Mouse (Mus musculus): ENCODE data around the gene Wdr26. TPM values are rescaled to one million over a fixed set of nuclear protein-coding genes. Genes with fewer than 3 reads are reported as not detected.

Wdr26 gene
- polyA plus RNA-seq, 1 experiment from 2014 or later = 43.6 TPM

- Histone ChIP-seq H3K27ac (no peak overlapping the region), H3K9ac (no peak overlapping the region; the same call in 1 of the 2 replicates), H3K27me3 (peaks cover 13% of the 10 kb centered on the region), H3K4me3 (no peak overlapping the region), H3K9me3 (no peaks in the 10 kb centered on the region), H3K4me1 (peaks cover 35% of the 10 kb centered on the region), H3K36me3 (no peaks in the 10 kb centered on the region), H3K4me2 (peak overlapping the region; percentile 85; the same call in 1 of the 2 replicates)
- no peak for ATAC-seq (ENCODE audit: insufficient number of reproducible peaks, insufficient read depth, low FRiP score, low TSS enrichment, low read depth)
- 52% methylated on average over 9 of the region's 9 CpGs for WGBS
Observed at GRCm38 (mm10) chr1:181255450-181255849, 43.6 kb upstream of the Wdr26 start.

GRCm38 (mm10) chr1:181251624-181252023 is 39.8 kb upstream of the Wdr26 start:
- WGBS = 80% methylated on average over 5 of the region's 5 CpGs
- H3K27ac ChIP-seq = no peak overlapping the region
- ATAC-seq (ENCODE audit: insufficient number of reproducible peaks, insufficient read depth, low FRiP score, low TSS enrichment, low read depth) = no peak
- H3K4me1 ChIP-seq = peaks cover 20% of the 10 kb centered on the region
- no peaks in the 10 kb centered on the region for H3K9me3 ChIP-seq
- H3K36me3 ChIP-seq = no peaks in the 10 kb centered on the region
- H3K27me3 ChIP-seq = peaks cover 5% of the 10 kb centered on the region; the same call in 1 of the 2 replicates
- H3K4me2 ChIP-seq = no peak overlapping the region
- H3K4me3 ChIP-seq = no peak overlapping the region
- no peak overlapping the region for H3K9ac ChIP-seq

- Histone ChIP-seq H3K4me1 (peaks cover 18% of the 10 kb centered on the region), H3K4me3 (no peak overlapping the region), H3K9me3 (no peaks in the 10 kb centered on the region), H3K9ac (no peak overlapping the region), H3K27ac (no peak overlapping the region), H3K27me3 (peaks cover 5% of the 10 kb centered on the region; the same call in 1 of the 2 replicates), H3K4me2 (no peak overlapping the region), H3K36me3 (no peaks in the 10 kb centered on the region)
- WGBS = 93% methylated on average over 8 of the region's 8 CpGs
- no peak for ATAC-seq (ENCODE audit: insufficient number of reproducible peaks, insufficient read depth, low FRiP score, low TSS enrichment, low read depth)
Observed at GRCm38 (mm10) chr1:181250961-181251360, 39.2 kb upstream of the Wdr26 start.

- 91% methylated on average over 6 of the region's 6 CpGs for WGBS
Observed at GRCm38 (mm10) chr1:181249537-181249936, 37.7 kb upstream of the Wdr26 start.

GRCm38 (mm10) chr1:181247175-181247574 is 35.4 kb upstream of the Wdr26 start:
- H3K27ac ChIP-seq = 0 out of 2 replicates have a peak overlapping the region, but pooled peaks have one; percentile 16
- no peaks in the 10 kb centered on the region for H3K9me3 ChIP-seq
- H3K9ac ChIP-seq = no peak overlapping the region
- H3K4me3 ChIP-seq = no peak overlapping the region
- ATAC-seq (ENCODE audit: insufficient number of reproducible peaks, insufficient read depth, low FRiP score, low TSS enrichment, low read depth) = no peak
- 65% methylated on average over 3 of the region's 3 CpGs for WGBS
- peaks cover 12% of the 10 kb centered on the region for H3K4me1 ChIP-seq
- no peaks in the 10 kb centered on the region for H3K27me3 ChIP-seq
- H3K4me2 ChIP-seq = no peak overlapping the region
- no peaks in the 10 kb centered on the region for H3K36me3 ChIP-seq

More at GRCm38 (mm10) chr1:181249537-181249936, 37.7 kb upstream of the Wdr26 start:
- H3K27me3 ChIP-seq = no peaks in the 10 kb centered on the region
- H3K36me3 ChIP-seq = no peaks in the 10 kb centered on the region
- H3K4me1 ChIP-seq = peaks cover 12% of the 10 kb centered on the region
- H3K27ac ChIP-seq = no peak overlapping the region
- no peak for ATAC-seq (ENCODE audit: insufficient number of reproducible peaks, insufficient read depth, low FRiP score, low TSS enrichment, low read depth)
- H3K9me3 ChIP-seq = no peaks in the 10 kb centered on the region
- H3K4me3 ChIP-seq = no peak overlapping the region
- H3K9ac ChIP-seq = no peak overlapping the region
- H3K4me2 ChIP-seq = no peak overlapping the region

- Histone ChIP-seq H3K4me3 (no peak overlapping the region), H3K4me1 (peaks cover 12% of the 10 kb centered on the region), H3K4me2 (no peak overlapping the region; the same call in 1 of the 2 replicates), H3K36me3 (no peaks in the 10 kb centered on the region), H3K27me3 (no peaks in the 10 kb centered on the region), H3K9me3 (no peaks in the 10 kb centered on the region), H3K27ac (peak overlapping the region; percentile 16; the same call in 1 of the 2 replicates), H3K9ac (no peak overlapping the region)
- ATAC-seq (ENCODE audit: insufficient number of reproducible peaks, insufficient read depth, low FRiP score, low TSS enrichment, low read depth) = no peak
- WGBS = 50% methylated on average over 7 of the region's 7 CpGs
Observed at GRCm38 (mm10) chr1:181246487-181247138, 34.8 kb upstream of the Wdr26 start.

GRCm38 (mm10) chr1:181245554-181246486 is 34.0 kb upstream of the Wdr26 start:
- no peak overlapping the region for H3K4me2 ChIP-seq
- H3K27ac ChIP-seq = 0 out of 2 replicates have a peak overlapping the region, but pooled peaks have one; percentile 16
- no peak overlapping the region for H3K4me3 ChIP-seq
- no peaks in the 10 kb centered on the region for H3K27me3 ChIP-seq
- ATAC-seq (ENCODE audit: insufficient number of reproducible peaks, insufficient read depth, low FRiP score, low TSS enrichment, low read depth) = no peak
- peaks cover 12% of the 10 kb centered on the region for H3K4me1 ChIP-seq
- no peak overlapping the region for H3K9ac ChIP-seq
- H3K36me3 ChIP-seq = no peaks in the 10 kb centered on the region
- 74% methylated on average over 11 of the region's 11 CpGs for WGBS
- H3K9me3 ChIP-seq = no peaks in the 10 kb centered on the region

GRCm38 (mm10) chr1:181245067-181245466 is 33.3 kb upstream of the Wdr26 start:
- ATAC-seq (ENCODE audit: insufficient number of reproducible peaks, insufficient read depth, low FRiP score, low TSS enrichment, low read depth) = no peak
- no peaks in the 10 kb centered on the region for H3K27me3 ChIP-seq
- H3K36me3 ChIP-seq = no peaks in the 10 kb centered on the region
- no peak overlapping the region for H3K4me3 ChIP-seq
- no peak overlapping the region for H3K27ac ChIP-seq
- WGBS = 88% methylated on average over 2 of the region's 2 CpGs
- H3K4me1 ChIP-seq = peaks cover 12% of the 10 kb centered on the region
- no peak overlapping the region for H3K9ac ChIP-seq
- no peaks in the 10 kb centered on the region for H3K9me3 ChIP-seq
- H3K4me2 ChIP-seq = no peak overlapping the region

GRCm38 (mm10) chr1:181241185-181241584 is 29.4 kb upstream of the Wdr26 start:
- Histone ChIP-seq H3K4me3 (no peak overlapping the region), H3K27ac (no peak overlapping the region), H3K9ac (no peak overlapping the region), H3K4me2 (no peak overlapping the region), H3K9me3 (no peaks in the 10 kb centered on the region), H3K27me3 (no peaks in the 10 kb centered on the region), H3K36me3 (no peaks in the 10 kb centered on the region), H3K4me1 (peaks cover 3% of the 10 kb centered on the region; the same call in 1 of the 2 replicates)
- no peak for ATAC-seq (ENCODE audit: insufficient number of reproducible peaks, insufficient read depth, low FRiP score, low TSS enrichment, low read depth)
- 97% methylated on average over 3 of the region's 3 CpGs for WGBS

GRCm38 (mm10) chr1:181237332-181237731 is 25.5 kb upstream of the Wdr26 start:
- Histone ChIP-seq H3K4me2 (no peak overlapping the region), H3K4me1 (peaks cover 8% of the 10 kb centered on the region), H3K27ac (no peak overlapping the region), H3K9ac (no peak overlapping the region), H3K27me3 (no peaks in the 10 kb centered on the region), H3K4me3 (no peak overlapping the region), H3K9me3 (no peaks in the 10 kb centered on the region), H3K36me3 (no peaks in the 10 kb centered on the region)
- ATAC-seq (ENCODE audit: insufficient number of reproducible peaks, insufficient read depth, low FRiP score, low TSS enrichment, low read depth) = no peak
- WGBS = 65% methylated on average over 5 of the region's 5 CpGs

- Histone ChIP-seq H3K27ac (no peak overlapping the region), H3K4me2 (peak overlapping the region; percentile 16), H3K9ac (peak overlapping the region; percentile 51; the same call in 1 of the 2 replicates), H3K27me3 (no peaks in the 10 kb centered on the region), H3K4me3 (no peak overlapping the region), H3K4me1 (peaks cover 12% of the 10 kb centered on the region), H3K36me3 (no peaks in the 10 kb centered on the region), H3K9me3 (no peaks in the 10 kb centered on the region)
- WGBS = 49% methylated on average over 8 of the region's 8 CpGs
- ATAC-seq (ENCODE audit: insufficient number of reproducible peaks, insufficient read depth, low FRiP score, low TSS enrichment, low read depth) = no peak
Observed at GRCm38 (mm10) chr1:181234326-181235035, 22.7 kb upstream of the Wdr26 start.
